23 mouse cellular contexts compared by ENCODE assay signal in the genomic region with DNA sequence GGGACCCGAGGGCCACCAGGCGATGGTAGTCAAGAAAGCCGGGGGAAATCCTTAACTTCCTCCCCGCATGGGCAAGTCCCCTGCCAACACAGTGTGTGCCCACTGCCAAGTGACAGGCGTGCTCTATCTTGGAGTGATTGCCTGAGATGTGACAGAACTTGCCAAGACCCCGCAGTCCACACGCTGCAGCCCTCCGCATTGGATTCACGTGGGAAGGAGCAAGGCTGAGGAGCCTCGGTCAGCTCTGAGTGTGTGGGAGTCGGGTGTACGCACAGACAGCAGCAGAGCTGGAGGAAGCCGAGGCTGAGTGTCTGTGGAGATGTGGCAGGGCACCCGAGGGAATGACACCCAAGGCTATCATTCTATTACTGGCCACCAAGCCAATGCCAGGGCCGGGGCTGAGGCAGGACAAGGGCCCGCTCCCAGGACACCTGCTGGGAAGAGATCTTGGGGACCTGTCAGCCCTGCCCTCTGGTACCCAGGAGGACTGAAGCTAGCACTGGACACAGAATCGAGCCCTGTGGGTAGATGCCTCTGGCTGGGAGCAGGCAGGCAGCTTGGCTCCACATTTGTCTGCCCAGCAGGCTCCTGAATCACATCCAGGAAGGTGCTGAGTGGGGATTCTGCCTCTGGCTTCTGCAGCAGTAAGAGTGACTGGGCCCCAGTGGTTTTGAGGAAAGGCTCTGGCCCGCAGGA.
DNase-seq lines count a peak whose midpoint lies in the region; ATAC-seq lines count a peak whose summit lies in the region.
"Had no signal": no experiment of that assay in that cellular context is flagged by ENCODE, and none has a peak within 500 bp of the region (broad histone marks: within the 10 kb centered on the region; RNA-seq: fewer than 3 reads in every experiment).

No protein-coding gene starts in this region.

- no peaks in the 10 kb centered on the region for H3K36me3 ChIP-seq in megakaryocyte, embryonic 14.5 days (replicated peaks; ENCODE audit: low read length)
- H3K36me3 ChIP-seq: limb, embryonic 12.5 days had no signal

- peak overlapping the region; percentile 23 for H3K4me3 ChIP-seq in megakaryocyte, embryonic 14.5 days (replicated peaks)
- H3K4me3 ChIP-seq: embryonic facial prominence, embryonic 13.5 days; erythroblast, embryonic 14.5 days; forebrain, embryonic 12.5 days; layer of hippocampus, adult 2 months; limb, embryonic 12.5 days had no signal

- ATAC-seq in megakaryocyte, adult 5-6 weeks (ENCODE audit: poor library complexity, severe bottlenecking): no peak
- ATAC-seq: activated CD4-positive, CD25-positive, alpha-beta regulatory T cell, adult 4 months; intestine, postnatal 0 days; liver, postnatal 0 days; lung, postnatal 0 days had no signal

- no peaks in the 10 kb centered on the region for H3K4me1 ChIP-seq in megakaryocyte, embryonic 14.5 days

- peak; percentile 43 for DNase-seq in cerebellum, adult 9-11 months
- DNase-seq in cerebellum, adult 18-20 months: no peak
- DNase-seq in frontal cortex, postnatal 36 days (ENCODE audit: low spot score in 2 of 2): peak; percentile 42 to 45
- no peak for DNase-seq in frontal cortex, postnatal 14 days (ENCODE audit: low spot score in 2 of 2)
- DNase-seq in right cerebral cortex, adult 18-20 months: peak; percentile 62
- no peak for DNase-seq in right cerebral cortex, postnatal 10 days (ENCODE audit: low spot score in 2 of 2)
- DNase-seq: adrenal gland, adult 8-10 months; gastrocnemius, postnatal 36 days; kidney, postnatal 25 days; liver, postnatal 0 days; retina, postnatal 1 day; thymus, adult 2 months; thymus, postnatal 4 days had no signal

- peaks cover 84% of the 10 kb centered on the region for H3K9me3 ChIP-seq in megakaryocyte, embryonic 14.5 days
- H3K9me3 ChIP-seq: forebrain, embryonic 12.5 days; limb, embryonic 12.5 days had no signal

- H3K27me3 ChIP-seq in megakaryocyte, embryonic 14.5 days (replicated peaks): no peaks in the 10 kb centered on the region
- H3K27me3 ChIP-seq: embryonic facial prominence, embryonic 13.5 days; forebrain, embryonic 12.5 days; limb, embryonic 12.5 days had no signal

Comparison
In these comparisons a context has a peak if more than half of its experiments do, and no peak if none do; other contexts are left out.
1. DNase-seq: peak in cerebellum, adult 9-11 months (single experiment), frontal cortex, postnatal 36 days (2 of 2) and right cerebral cortex, adult 18-20 months (single experiment); none in cerebellum, adult 18-20 months (0 of 2), frontal cortex, postnatal 14 days (0 of 2) and right cerebral cortex, postnatal 10 days (0 of 2).